Mouse (Mus musculus) cerebellum, postnatal 25 days (tissue): ENCODE measurements around the gene Slc25a42.

ENCODE experiments used
- DNase-seq, 2 experiments: peaks; one replicate each; pipeline ENCODE4 v3.0.0; 2021; ENCODE audit warnings: mixed read lengths in 2 of 2

Gene Slc25a42

DNA sequence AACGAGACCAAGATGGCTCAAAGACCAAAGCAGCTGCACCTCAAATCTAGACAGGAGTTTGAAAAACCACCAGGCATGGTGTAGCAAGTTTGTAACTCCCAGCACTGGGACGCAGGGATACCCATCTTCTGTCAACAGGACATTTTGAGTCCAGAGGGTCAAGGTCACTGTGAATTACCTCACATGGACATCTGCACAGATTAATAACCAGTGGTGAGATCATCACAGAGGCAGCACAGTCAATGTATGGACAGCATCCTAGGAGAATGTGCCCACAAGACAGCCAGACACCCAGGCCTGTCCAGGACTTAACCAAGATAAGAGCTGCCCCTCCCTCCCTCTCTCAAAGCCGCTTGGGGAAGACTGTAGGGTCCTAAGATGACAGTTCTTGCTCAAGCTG is 42.0 kb downstream of the Slc25a42 start:
- no peak for DNase-seq

DNA sequence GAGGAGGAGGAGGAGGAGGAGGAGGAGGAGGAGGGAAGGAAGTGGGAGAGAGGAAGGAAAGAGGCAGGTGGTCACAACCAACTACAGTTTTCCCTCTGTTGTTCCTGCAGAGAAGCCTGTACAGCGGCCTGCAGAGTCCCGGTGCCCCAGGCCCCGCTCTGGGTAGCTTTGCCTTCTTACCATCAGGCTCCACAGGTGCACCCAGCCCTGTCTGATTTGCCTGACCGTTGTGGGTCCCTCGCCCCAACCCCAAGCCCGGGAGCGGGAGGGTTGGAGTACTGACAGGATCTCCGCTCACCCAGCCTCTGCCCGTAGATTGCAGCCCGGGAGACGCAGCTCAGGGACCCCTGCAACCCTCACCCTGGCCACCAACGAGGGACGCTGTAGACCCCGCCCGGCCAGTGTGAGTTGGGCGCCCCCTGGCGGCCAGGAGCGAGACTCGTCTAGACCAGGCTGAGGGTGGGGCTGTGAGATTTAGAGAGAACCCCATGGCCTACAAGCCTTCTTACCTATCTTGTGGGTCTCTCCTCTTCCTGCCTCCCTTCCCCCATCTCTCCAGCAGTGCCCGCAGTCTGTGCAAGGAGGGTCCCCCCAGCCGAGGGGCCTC is 45.5 kb downstream of the Slc25a42 start:
- peak; percentile 75 to 86 for DNase-seq

DNA sequence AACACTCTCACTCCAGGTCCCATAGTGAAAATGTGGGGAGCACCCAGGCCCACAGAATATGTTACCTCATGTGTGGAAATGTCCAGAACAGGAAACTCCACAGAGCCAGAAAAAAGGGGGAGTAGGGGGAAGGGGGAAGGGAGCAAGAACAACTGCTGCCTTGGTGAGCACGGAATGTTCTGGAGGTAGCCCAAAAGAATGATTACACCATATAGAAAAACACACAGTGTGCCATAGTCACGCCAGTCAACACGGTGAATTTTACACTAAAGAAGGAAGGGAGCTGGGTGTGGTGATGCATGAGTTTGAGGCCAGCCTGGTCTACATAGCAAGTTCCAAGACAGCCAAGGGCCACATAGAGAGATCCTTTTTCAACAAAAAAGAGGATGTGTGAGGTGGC is 48.8 kb downstream of the Slc25a42 start:
- no peak for DNase-seq

DNA sequence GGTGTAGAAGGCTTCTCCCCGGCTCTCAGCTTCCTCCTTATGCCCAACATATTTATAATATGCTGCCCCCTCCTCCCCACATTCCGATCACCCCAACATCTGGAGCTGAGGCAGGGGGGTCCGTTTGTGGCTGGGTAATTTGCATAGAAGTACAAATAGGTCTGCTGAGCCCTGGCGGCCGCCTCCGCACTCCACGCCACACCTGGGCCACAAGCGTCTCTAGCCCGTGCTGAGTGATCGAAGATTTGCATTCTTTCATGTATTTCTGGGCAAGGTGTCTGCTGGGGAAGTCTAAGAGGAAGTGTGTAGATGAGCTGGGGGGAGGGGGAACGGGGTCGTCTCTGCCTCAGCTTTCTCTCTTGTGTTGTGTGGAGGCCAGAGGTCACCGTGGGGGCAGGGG is 52.1 kb downstream of the Slc25a42 start:
- DNase-seq: no peak

DNA sequence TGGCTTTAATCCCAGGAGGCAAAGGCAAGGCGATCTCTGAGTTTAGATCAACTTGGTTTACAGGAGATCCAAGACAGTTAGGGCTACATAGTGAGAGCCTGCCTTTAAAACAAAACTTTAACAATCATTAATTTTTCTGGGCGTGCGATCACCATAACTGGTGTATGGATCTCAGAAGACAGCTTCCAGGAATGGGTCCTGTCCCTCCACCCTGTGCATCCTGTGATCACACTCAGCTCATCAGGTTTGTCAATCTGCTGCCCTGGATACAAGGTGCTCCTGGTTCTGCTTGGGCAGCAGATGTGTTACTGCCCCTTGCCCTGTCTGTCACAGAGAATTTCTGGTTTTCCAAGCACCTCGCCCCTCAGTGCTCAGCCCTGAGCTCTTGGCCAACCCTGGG is 52.9 kb downstream of the Slc25a42 start:
- DNase-seq: no peak

DNA sequence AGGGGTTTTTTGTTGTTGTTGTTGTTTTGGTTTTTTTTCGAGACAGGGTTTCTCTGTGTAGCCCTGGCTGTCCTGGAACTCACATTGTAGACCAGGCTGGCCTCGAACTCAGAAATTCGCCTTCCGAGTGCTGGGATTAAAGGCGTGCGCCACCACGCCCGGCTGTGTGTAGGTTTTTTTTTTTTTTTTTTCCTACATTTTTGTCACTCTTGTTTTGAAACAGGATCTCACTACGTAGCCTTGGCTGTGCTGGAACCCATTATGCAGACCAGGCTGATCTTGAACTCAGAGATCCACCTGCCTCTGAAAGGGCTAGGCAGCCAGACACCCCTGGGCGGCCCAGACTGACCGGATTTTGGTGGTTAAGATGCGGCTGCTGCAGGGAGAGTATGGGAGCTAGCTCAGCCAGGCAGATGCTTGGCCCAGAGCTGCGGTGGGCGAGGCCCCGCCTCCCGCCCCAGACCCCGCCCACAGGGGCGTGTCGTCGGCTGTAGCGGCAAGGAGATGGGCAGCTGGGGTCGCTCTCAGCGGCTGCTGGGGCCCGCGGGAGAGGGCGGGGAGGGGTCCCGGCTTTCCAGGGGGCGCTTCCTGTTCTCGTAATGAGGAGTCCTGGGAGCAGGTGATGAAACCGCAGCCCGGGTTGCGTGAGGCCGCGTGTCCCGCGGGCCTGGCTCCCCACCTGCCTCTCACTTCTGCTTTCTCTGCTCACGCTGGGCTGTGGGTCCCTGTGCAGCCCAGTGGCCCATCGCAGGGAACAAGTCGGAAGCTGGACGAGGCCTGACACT is 53.8 kb downstream of the Slc25a42 start:
- DNase-seq: peak; percentile 58 to 70

DNA sequence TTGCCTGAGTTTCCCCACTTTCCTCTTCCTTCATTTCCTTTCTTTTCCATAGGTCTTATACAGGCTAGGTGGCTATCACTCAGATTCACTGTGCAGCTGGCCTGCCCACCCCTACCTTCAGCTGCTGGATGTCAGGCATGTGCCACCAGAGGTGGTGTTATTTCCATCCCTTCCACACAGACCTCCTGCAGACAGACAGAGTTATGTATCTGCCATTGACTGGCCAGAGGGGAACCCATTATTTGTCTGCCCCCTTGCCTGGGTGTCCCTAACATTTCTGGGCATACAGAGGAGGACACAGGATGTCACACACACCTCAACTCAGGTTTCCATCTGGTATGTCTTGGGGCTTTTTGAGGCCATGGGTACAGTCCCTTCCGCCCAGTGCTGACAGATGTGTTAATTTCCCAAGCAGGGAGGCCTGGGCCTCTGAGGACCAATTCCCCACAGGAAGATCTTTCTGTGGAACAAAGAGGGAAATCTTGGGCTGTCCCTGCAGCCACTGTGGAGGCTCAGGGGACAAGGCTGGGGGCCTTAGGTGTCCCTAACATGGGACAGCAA is 54.8 kb downstream of the Slc25a42 start:
- DNase-seq: no peak

DNA sequence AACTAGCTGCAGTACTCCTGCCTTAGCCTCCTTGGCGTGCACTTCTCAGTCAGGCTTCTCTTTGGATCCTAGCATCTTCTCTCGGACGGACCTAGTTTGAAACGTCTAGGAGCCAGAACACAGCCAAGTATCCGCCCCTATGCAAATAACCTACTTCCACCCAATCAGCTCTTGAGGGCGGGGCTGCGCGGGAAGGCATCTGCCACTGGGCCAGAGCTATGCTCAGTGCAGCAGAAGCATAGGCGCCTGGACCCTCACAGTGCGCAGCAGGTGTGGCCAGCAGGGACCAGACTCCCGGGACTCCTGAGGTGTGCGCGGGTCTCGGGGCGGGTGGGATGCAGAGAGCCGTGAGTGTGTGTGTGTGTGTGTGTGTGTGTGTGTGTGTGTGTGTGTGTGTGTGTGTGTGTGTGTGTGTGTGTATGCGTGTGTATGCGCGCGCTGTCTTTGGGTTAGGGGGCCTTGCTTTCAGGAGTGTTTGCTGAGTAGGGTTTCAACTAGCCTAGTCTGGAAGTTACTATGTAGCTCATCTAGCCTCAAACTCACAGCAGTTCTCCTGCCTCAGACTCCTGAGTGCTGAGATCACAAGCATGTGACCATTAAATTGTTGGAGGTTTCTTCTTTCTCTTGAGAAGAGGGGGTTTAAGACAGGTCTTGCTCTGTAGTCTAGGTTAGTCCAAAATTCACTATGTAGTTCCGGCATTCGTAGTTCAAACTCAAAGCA is 59.4 kb downstream of the Slc25a42 start:
- DNase-seq: peak; percentile 42 to 68

DNA sequence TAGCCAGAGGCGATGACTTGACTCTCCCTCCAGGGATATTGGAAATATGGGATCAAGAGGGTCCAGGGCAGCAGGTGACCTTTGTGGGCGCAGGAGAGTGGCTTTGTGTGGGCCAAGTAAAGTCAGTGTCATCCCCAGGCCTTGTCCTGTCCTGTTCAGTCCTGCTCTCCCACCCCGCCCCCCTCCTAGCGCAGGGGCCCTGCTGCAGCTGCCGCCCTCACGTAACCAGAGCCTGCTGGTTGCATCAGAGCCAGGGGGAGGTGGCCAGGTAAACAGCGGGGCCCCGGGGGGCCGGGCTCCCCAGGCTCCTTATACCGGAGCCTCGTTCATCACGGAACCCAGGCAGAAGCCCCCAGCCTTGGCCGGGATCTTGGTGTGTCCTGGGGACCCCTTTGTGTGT is 61.9 kb downstream of the Slc25a42 start:
- DNase-seq: no peak

DNA sequence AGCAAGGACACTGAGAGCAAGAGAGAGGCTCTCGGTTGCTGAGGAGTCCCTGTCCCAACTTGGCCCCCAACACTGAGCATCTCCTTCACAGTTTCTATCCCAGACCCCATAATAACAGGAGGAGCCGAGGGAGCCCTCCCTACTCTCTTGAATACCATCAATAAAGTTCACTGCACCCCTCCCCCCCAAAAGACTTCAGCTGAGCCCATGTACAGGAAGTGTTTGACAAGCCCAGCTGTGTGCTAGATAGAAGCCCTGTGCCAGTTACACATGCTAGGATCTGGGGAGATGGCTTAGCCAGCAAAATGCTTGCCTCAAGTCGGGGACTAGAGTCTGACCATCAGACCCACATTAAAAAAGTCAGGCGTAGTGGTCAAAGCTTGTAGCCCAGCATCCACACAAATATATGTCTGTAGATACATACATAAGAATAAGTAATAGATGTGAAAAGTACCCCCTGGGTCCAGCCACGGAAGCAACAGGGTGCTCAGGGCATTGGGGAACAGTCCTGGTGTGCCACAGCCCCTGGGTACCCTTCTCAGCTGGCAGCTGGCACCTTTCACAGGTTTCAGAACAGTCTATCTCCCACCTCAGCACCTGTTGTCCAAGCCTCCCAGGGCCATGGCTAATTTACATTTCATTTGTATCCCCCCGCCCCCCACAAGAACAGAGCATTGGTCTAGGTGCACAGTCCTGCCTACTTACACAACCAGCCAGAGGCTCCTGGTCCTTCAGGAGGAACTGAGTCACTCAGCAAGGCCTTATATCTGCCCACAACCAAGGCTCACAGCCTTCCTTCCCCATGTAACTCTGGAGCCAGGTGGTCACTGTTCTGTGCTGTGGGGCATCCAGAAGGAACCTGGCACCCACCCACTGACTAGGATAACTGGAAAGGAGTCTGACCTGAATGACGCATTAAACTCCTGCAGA is 64.2 kb downstream of the Slc25a42 start:
- no peak for DNase-seq

DNA sequence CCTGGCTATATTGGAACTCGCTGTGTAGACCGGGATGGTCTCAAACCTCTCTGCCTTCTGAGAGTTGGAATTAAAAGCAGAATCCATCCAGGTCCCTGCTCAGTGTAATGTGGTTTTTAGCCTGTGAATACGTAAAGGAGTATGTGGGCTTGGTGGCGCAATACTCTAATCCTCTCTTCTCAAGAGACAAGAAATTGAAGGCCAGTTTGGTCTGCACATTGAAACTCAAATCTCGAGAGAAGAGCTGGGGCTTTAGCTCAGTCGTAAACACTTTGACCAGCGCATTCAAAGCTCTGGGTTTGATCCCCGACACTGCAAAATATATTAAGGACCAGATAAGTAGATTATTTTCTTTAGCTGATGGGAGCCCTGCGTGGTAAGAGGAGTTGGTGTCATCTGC is 72.1 kb downstream of the Slc25a42 start:
- no peak for DNase-seq

DNA sequence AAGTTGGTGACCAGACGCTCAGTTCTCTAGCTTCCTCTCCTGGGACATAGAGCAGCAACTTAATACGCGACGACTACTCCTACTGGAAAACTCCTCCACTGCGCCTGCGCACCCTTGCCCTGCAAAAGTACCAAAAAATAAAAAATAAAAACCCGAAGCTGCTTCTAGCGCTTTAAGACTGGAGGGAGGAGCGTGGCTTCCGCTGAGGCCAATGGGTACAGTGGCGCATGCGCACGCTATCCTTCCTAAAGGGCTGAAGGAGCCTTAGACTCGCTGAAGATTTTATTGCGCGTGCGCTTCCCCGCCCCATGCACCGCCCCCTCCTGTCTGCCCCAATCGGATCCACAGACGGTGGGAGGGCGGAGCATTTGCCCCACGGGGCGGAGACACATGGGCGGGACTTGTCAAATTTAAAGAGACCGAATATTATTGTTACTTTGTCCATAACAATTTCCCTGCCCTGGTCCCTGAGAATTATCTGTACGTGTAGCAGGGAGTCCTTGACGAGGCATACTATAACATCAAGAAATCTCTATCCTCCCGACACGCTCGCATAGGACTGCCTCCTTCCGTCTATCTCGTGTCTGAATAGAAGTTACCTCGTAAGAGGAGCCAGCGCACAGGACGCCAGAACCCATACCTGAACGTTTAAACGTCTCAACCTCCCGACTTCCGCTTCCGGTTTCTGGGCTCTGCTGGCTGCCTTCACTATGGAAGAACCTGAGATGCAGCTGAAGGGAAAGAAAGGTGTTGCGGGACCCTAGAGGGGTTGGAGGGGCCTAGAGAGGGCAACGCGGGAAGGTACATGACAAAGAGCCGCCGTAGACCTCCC is 72.9 kb downstream of the Slc25a42 start, which contains the start of the genes Rfxank, Borcs8 and Mef2b:
Gene Rfxank (minus strand): TSS at position 129 of the 832 bp plus-strand sequence.
Gene Borcs8 (plus strand): TSS at position 474 of the 832 bp plus-strand sequence.
Gene Mef2b (plus strand): TSS at position 686 of the 832 bp plus-strand sequence.
- peak; percentile 97 to 99 for DNase-seq

DNA sequence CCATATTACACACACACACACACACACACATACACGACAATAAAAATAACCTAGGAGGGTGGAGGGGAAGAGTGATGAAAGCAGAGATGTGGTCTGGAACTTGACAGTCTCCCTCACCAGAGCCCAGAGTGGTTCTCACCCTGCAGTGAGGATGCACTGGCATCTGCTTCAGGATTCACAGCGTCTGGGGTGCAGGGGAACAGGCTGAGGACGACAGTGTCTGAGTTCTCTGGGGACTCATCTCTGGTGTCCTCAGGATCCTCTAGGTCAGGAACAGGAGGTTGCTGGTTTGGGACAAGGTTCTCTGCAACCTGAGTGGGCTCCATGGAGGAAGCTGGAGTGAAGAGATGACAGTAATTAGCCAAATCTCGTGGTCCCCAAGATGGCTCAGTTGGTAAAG is 74.2 kb downstream of the Slc25a42 start:
- no peak for DNase-seq

DNA sequence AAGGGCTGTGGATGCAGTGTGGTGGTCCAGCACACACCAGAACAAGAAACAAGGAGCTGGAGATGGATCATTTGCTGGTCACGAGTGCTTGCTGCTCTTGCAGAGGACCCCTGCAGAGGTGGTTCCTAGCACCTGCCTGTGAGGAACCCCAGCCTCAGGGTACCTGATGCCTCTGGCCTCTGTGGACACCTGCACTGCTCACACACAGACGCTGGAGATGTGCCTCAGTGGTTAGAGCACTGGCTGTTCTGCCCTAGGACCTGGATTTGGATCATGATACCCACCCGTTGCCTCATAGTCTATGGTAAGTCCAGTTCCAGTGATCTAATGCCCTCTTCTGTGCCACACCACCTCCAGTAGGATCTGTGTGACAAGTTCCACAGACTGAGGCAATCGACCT is 75.5 kb downstream of the Slc25a42 start:
- no peak for DNase-seq

DNA sequence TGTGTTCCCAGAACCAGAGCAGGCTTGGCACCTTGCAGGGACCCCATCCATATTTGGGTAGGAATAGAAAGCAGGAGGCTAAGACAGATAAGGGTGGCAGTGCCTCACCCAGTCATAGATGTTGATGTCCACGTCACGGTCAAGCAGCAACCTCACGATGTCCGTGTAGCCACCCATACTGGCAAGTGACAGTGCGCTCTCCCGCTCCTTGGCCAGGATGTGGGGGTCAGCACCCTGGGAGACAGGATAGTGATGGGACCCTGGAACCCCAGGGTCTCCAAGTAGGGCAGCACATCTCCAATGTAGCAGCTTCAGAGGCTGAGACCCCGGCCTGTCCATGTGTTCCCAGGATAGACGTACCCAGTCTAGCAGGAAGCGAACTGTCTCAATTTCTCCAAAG is 77.2 kb downstream of the Slc25a42 start:
- DNase-seq: no peak
